10 mouse cellular contexts compared by ENCODE assay signal in genomic region chr6:88743601-88744291, GRCm38 (mm10). TPM values are rescaled to one million over a fixed set of nuclear protein-coding genes. Genes with fewer than 3 reads are reported as not detected.
DNase-seq lines count a peak whose midpoint lies in the region; ATAC-seq and TF ChIP-seq lines count a peak whose summit lies in the region.
"Had no signal": no experiment of that assay in that cellular context is flagged by ENCODE, and none has a peak within 500 bp of the region (broad histone marks: within the 10 kb centered on the region; RNA-seq: fewer than 3 reads in every experiment).

No protein-coding gene starts in this region.

- no peaks in the 10 kb centered on the region for H3K9me3 ChIP-seq in forebrain, embryonic 14.5 days (replicated peaks; ENCODE audit: control insufficient read depth, low read length)
- H3K9me3 ChIP-seq in forebrain, embryonic 11.5 days (ENCODE audit: control insufficient read depth, low read length), result no peaks in the 10 kb centered on the region
- no peaks in the 10 kb centered on the region for H3K9me3 ChIP-seq in midbrain, embryonic 10.5 days (replicated peaks)
- no peaks in the 10 kb centered on the region for H3K9me3 ChIP-seq in midbrain, postnatal 0 days (ENCODE audit: low read length)
- H3K9me3 ChIP-seq: embryonic facial prominence, embryonic 13.5 days; liver, embryonic 13.5 days had no signal

- H3K4me1 ChIP-seq in forebrain, embryonic 14.5 days (ENCODE audit: control insufficient read depth, insufficient read depth, low read length), result no peaks in the 10 kb centered on the region; the same call in none of the 2 replicates
- no peaks in the 10 kb centered on the region for H3K4me1 ChIP-seq in forebrain, embryonic 11.5 days (replicated peaks; ENCODE audit: control insufficient read depth, insufficient read depth, low read length)
- H3K4me1 ChIP-seq in midbrain, embryonic 10.5 days, result peaks cover 7% of the 10 kb centered on the region
- no peaks in the 10 kb centered on the region for H3K4me1 ChIP-seq in midbrain, postnatal 0 days (ENCODE audit: insufficient read depth, low read length)

- peak; percentile 56 for DNase-seq in forebrain, embryonic 14.5 days (ENCODE audit: low spot score)
- no peak for DNase-seq in forebrain, embryonic 11.5 days (ENCODE audit: low spot score)
- no peak for DNase-seq in midbrain, embryonic 10.5 days (ENCODE audit: low spot score)
- DNase-seq in midbrain, postnatal 0 days (ENCODE audit: low spot score), result no peak
- DNase-seq in lung, postnatal 14 days, result peak; percentile 40
- no peak for DNase-seq in right cerebral cortex, adult 2 months (ENCODE audit: low spot score in 2 of 2)
- no peak for DNase-seq in left cerebral cortex, adult 9 months (ENCODE audit: low spot score in 2 of 2)
- DNase-seq: adrenal gland, postnatal 25 days; liver, embryonic 13.5 days had no signal

- no peak overlapping the region for H3K4me3 ChIP-seq in forebrain, embryonic 14.5 days (ENCODE audit: low read depth, low read length)
- H3K4me3 ChIP-seq in forebrain, embryonic 11.5 days (ENCODE audit: low read depth, low read length), result no peak overlapping the region
- no peak overlapping the region for H3K4me3 ChIP-seq in midbrain, embryonic 10.5 days
- no peak overlapping the region for H3K4me3 ChIP-seq in midbrain, postnatal 0 days (ENCODE audit: low read depth, low read length)
- H3K4me3 ChIP-seq: embryonic facial prominence, embryonic 13.5 days; liver, embryonic 13.5 days had no signal

- TF ChIP-seq CTCF in midbrain, postnatal 0 days (IDR thresholded peaks at IDR 0.05), result no peak

- H3K27ac ChIP-seq in forebrain, embryonic 14.5 days (ENCODE audit: low read depth, low read length), result no peak overlapping the region
- H3K27ac ChIP-seq in forebrain, embryonic 11.5 days (ENCODE audit: low read depth, low read length), result no peak overlapping the region
- peak overlapping the region; percentile 24 for H3K27ac ChIP-seq in midbrain, embryonic 10.5 days (replicated peaks)
- no peak overlapping the region for H3K27ac ChIP-seq in midbrain, postnatal 0 days (ENCODE audit: low read depth, low read length)
- H3K27ac ChIP-seq: embryonic facial prominence, embryonic 13.5 days had no signal

- H3K27me3 ChIP-seq in forebrain, embryonic 14.5 days (replicated peaks; ENCODE audit: control insufficient read depth, insufficient read depth, low read length), result no peaks in the 10 kb centered on the region
- H3K27me3 ChIP-seq in forebrain, embryonic 11.5 days (ENCODE audit: control insufficient read depth, insufficient read depth, low read length), result no peaks in the 10 kb centered on the region
- no peaks in the 10 kb centered on the region for H3K27me3 ChIP-seq in midbrain, embryonic 10.5 days (ENCODE audit: low read depth, poor library complexity, severe bottlenecking)
- H3K27me3 ChIP-seq in midbrain, postnatal 0 days (ENCODE audit: insufficient read depth, low read length), result no peaks in the 10 kb centered on the region
- H3K27me3 ChIP-seq: embryonic facial prominence, embryonic 13.5 days; liver, embryonic 13.5 days had no signal

- no peak overlapping the region for H3K9ac ChIP-seq in forebrain, embryonic 14.5 days (ENCODE audit: low read length)
- H3K9ac ChIP-seq in forebrain, embryonic 11.5 days (ENCODE audit: low read length), result no peak overlapping the region
- H3K9ac ChIP-seq in midbrain, postnatal 0 days (replicated peaks; ENCODE audit: low read length, poor library complexity, severe bottlenecking), result no peak overlapping the region
- H3K9ac ChIP-seq: embryonic facial prominence, embryonic 13.5 days; liver, embryonic 13.5 days had no signal

- no peak overlapping the region for H3K4me2 ChIP-seq in forebrain, embryonic 14.5 days (ENCODE audit: low read length)
- no peak overlapping the region for H3K4me2 ChIP-seq in forebrain, embryonic 11.5 days (ENCODE audit: low read depth, low read length, severe bottlenecking)
- H3K4me2 ChIP-seq in midbrain, postnatal 0 days (ENCODE audit: low read depth, low read length, poor library complexity, severe bottlenecking), result no peak overlapping the region
- H3K4me2 ChIP-seq: embryonic facial prominence, embryonic 13.5 days; liver, embryonic 13.5 days had no signal

- no peaks in the 10 kb centered on the region for H3K36me3 ChIP-seq in forebrain, embryonic 14.5 days (ENCODE audit: control insufficient read depth, insufficient read depth, low read length)
- no peaks in the 10 kb centered on the region for H3K36me3 ChIP-seq in forebrain, embryonic 11.5 days (ENCODE audit: control insufficient read depth, insufficient read depth, low read length)
- H3K36me3 ChIP-seq in midbrain, embryonic 10.5 days, result no peaks in the 10 kb centered on the region
- H3K36me3 ChIP-seq in midbrain, postnatal 0 days (ENCODE audit: insufficient read depth, low read length), result no peaks in the 10 kb centered on the region
- H3K36me3 ChIP-seq: embryonic facial prominence, embryonic 13.5 days had no signal

- no peak for ATAC-seq in forebrain, embryonic 14.5 days
- ATAC-seq in forebrain, embryonic 11.5 days (replicated peaks; ENCODE audit: low FRiP score), result no peak
- ATAC-seq in midbrain, postnatal 0 days (ENCODE audit: low FRiP score), result no peak

- 57% methylated on average over 14 of the region's 14 CpGs for WGBS in forebrain, embryonic 14.5 days
- WGBS in forebrain, embryonic 11.5 days, result 74% methylated on average over 14 of the region's 14 CpGs
- 75% methylated on average over 14 of the region's 14 CpGs for whole genome bisulfite sequencing in midbrain, embryonic 10.5 days
- WGBS in midbrain, postnatal 0 days, result 57% methylated on average over 14 of the region's 14 CpGs

RNA-seq across cellular contexts. Expression of gene Mgll, which starts 19.5 kb away (rescaled TPM):
- 19.3 and 23.1 TPM in 2 replicates for polyA plus RNA-seq in forebrain, embryonic 14.5 days (2014; fragmentation: Nextera tagmentation; extraction: Ambion mirVana)
- 4.1 and 4.4 TPM in 2 replicates for polyA plus RNA-seq in forebrain, embryonic 11.5 days (2014; fragmentation: Nextera tagmentation; extraction: Ambion mirVana)
- 3.9 and 4.1 TPM in 2 replicates for polyA plus RNA-seq in midbrain, embryonic 10.5 days (2016; fragmentation: Nextera tagmentation; extraction: Ambion mirVana)
- 48.7 and 50.6 TPM in 2 replicates for total RNA-seq in midbrain, postnatal 0 days (2014; rRNA removed)
- 62.3 and 75.3 TPM in 2 replicates for polyA plus RNA-seq in midbrain, postnatal 0 days (2015; fragmentation: Nextera tagmentation; extraction: Ambion mirVana)

Comparison
In these comparisons a context has a peak if more than half of its experiments do, and no peak if none do; other contexts are left out.
1. DNase-seq: peak in forebrain, embryonic 14.5 days (single experiment) and lung, postnatal 14 days (single experiment); none in forebrain, embryonic 11.5 days (single experiment), midbrain, embryonic 10.5 days (single experiment), midbrain, postnatal 0 days (single experiment), right cerebral cortex, adult 2 months (0 of 2) and left cerebral cortex, adult 9 months (0 of 2).